Mouse (Mus musculus) adipocyte (in vitro differentiated cells): ENCODE results near the gene Zfp385b.

Source experiments
- DNase-seq: peaks from one replicate; pipeline ENCODE4 v3.0.0-alpha.2; 2016; ENCODE audit warnings: low spot score

The Zfp385b gene

GRCm38 (mm10) chr2:77376823-77377222, 442.6 kb downstream of the Zfp385b start:
- DNase-seq = no peak

DNA sequence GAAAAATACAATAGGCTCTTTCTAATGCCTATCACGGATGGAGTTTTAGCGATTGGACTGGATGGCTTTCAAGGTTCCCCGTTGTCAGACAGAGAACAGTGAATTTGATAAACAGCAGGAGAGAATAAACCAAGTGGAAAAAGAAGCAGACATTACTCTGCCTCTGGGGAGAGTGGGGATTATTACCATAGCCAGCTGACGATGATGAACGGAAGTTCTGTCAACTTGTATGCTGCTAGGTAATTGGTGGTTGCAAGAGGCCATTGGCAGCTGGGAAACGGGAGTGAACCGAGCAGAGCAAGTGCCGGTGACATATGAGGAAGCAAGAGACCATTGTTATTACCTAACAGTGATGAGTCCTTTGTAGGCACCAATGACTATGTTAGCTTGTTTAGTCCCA, 444.3 kb downstream of the Zfp385b start:
- no peak for DNase-seq

DNA sequence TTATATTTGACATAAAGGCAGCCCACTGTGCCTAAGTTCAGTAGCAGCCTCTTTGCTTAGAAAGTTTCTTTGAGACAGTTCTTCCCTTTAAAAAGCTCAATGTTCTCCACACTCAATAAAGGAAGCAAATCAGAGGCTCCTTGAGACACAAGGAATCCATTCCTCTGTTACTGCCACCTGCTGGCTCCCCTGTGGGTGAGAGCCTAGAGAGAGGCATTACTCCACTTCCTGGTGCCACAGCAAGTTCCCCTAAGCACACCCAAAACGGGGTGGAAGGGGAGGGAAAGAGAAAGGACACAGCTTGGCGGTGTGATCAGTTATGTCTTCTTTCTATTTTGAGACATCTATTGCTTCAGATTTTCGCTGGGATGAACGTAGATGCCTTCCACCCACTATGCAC, 450.3 kb downstream of the Zfp385b start:
- DNase-seq = peak; percentile 10
